Comparison of ENCODE assay signal across 24 mouse cellular contexts in genomic region chr2:5572314-5573006, GRCm38 (mm10).
DNase-seq lines count a peak whose midpoint lies in the region; ATAC-seq and TF ChIP-seq lines count a peak whose summit lies in the region.
"Had no signal": no experiment of that assay in that cellular context is flagged by ENCODE, and none has a peak within 500 bp of the region (broad histone marks: within the 10 kb centered on the region; RNA-seq: fewer than 3 reads in every experiment).

No protein-coding gene starts in this region.

- no peaks in the 10 kb centered on the region for H3K36me3 ChIP-seq in hindbrain, embryonic 16.5 days (ENCODE audit: control insufficient read depth, insufficient read depth, low read length)
- H3K36me3 ChIP-seq in hindbrain, embryonic 12.5 days, result no peaks in the 10 kb centered on the region
- no peaks in the 10 kb centered on the region for H3K36me3 ChIP-seq in midbrain, postnatal 0 days (ENCODE audit: insufficient read depth, low read length)
- no peaks in the 10 kb centered on the region for H3K36me3 ChIP-seq in midbrain, embryonic 13.5 days
- H3K36me3 ChIP-seq: hindbrain, embryonic 15.5 days; limb, embryonic 10.5 days had no signal

- WGBS in hindbrain, embryonic 16.5 days, result 57% methylated on average over 10 of the region's 10 CpGs
- WGBS in hindbrain, embryonic 12.5 days, result 63% methylated on average over 10 of the region's 10 CpGs
- WGBS in midbrain, postnatal 0 days, result 73% methylated on average over 10 of the region's 10 CpGs
- 70% methylated on average over 10 of the region's 10 CpGs for WGBS in midbrain, embryonic 13.5 days

- TF ChIP-seq CTCF in midbrain, postnatal 0 days (IDR thresholded peaks at IDR 0.05), result no peak

- no peaks in the 10 kb centered on the region for H3K9me3 ChIP-seq in hindbrain, embryonic 16.5 days (ENCODE audit: control insufficient read depth, low read length)
- no peaks in the 10 kb centered on the region for H3K9me3 ChIP-seq in hindbrain, embryonic 12.5 days (replicated peaks)
- no peaks in the 10 kb centered on the region for H3K9me3 ChIP-seq in midbrain, postnatal 0 days (ENCODE audit: low read length)
- H3K9me3 ChIP-seq in midbrain, embryonic 13.5 days, result no peaks in the 10 kb centered on the region
- H3K9me3 ChIP-seq: hindbrain, embryonic 15.5 days; limb, embryonic 10.5 days; megakaryocyte, embryonic 14.5 days had no signal

- H3K4me2 ChIP-seq in hindbrain, embryonic 16.5 days (ENCODE audit: low read length), result no peak overlapping the region
- no peak overlapping the region for H3K4me2 ChIP-seq in hindbrain, embryonic 12.5 days (replicated peaks)
- H3K4me2 ChIP-seq in midbrain, postnatal 0 days (ENCODE audit: low read depth, low read length, poor library complexity, severe bottlenecking), result no peak overlapping the region
- H3K4me2 ChIP-seq in midbrain, embryonic 13.5 days (replicated peaks), result no peak overlapping the region
- H3K4me2 ChIP-seq: heart, embryonic 11.5 days; hindbrain, embryonic 15.5 days had no signal

- H3K27ac ChIP-seq in hindbrain, embryonic 16.5 days (ENCODE audit: low read depth, low read length), result no peak overlapping the region
- no peak overlapping the region for H3K27ac ChIP-seq in hindbrain, embryonic 12.5 days
- H3K27ac ChIP-seq in midbrain, postnatal 0 days (ENCODE audit: low read depth, low read length), result no peak overlapping the region
- H3K27ac ChIP-seq in midbrain, embryonic 13.5 days, result no peak overlapping the region
- H3K27ac ChIP-seq: hindbrain, embryonic 15.5 days; left cerebral cortex, adult 2 months; limb, embryonic 10.5 days had no signal

- H3K4me1 ChIP-seq in hindbrain, embryonic 16.5 days (ENCODE audit: control insufficient read depth, insufficient read depth, low read depth, low read length), result peaks cover 4% of the 10 kb centered on the region
- peaks cover 2% of the 10 kb centered on the region; the same call in 1 of the 2 replicates for H3K4me1 ChIP-seq in hindbrain, embryonic 12.5 days
- H3K4me1 ChIP-seq in midbrain, postnatal 0 days (ENCODE audit: insufficient read depth, low read length), result 0 out of 2 replicates have a peak, but pooled peaks cover 3% of the 10 kb centered on the region
- H3K4me1 ChIP-seq in midbrain, embryonic 13.5 days (replicated peaks), result peaks cover 5% of the 10 kb centered on the region

- peak; percentile 34; the same call in 1 of the 2 replicates for ATAC-seq in hindbrain, embryonic 16.5 days
- no peak for ATAC-seq in hindbrain, embryonic 12.5 days (ENCODE audit: low FRiP score)
- ATAC-seq in midbrain, postnatal 0 days (ENCODE audit: low FRiP score), result no peak
- ATAC-seq in midbrain, embryonic 13.5 days, result no peak
- ATAC-seq: liver, postnatal 0 days; Patski had no signal

- H3K4me3 ChIP-seq in hindbrain, embryonic 16.5 days (ENCODE audit: low read length), result no peak overlapping the region
- H3K4me3 ChIP-seq in hindbrain, embryonic 12.5 days, result no peak overlapping the region
- H3K4me3 ChIP-seq in midbrain, postnatal 0 days (ENCODE audit: low read depth, low read length), result no peak overlapping the region
- H3K4me3 ChIP-seq in midbrain, embryonic 13.5 days (replicated peaks), result no peak overlapping the region
- H3K4me3 ChIP-seq: hindbrain, embryonic 15.5 days; left cerebral cortex, adult 2 months; limb, embryonic 10.5 days; megakaryocyte, embryonic 14.5 days had no signal

- H3K27me3 ChIP-seq in hindbrain, embryonic 16.5 days (replicated peaks; ENCODE audit: control insufficient read depth, insufficient read depth, low read length), result no peaks in the 10 kb centered on the region
- H3K27me3 ChIP-seq in hindbrain, embryonic 12.5 days, result no peaks in the 10 kb centered on the region
- H3K27me3 ChIP-seq in midbrain, postnatal 0 days (ENCODE audit: insufficient read depth, low read length), result no peaks in the 10 kb centered on the region
- H3K27me3 ChIP-seq in midbrain, embryonic 13.5 days, result no peaks in the 10 kb centered on the region
- H3K27me3 ChIP-seq: hindbrain, embryonic 15.5 days; Patski had no signal

- peak; percentile 27 for DNase-seq in embryo, embryonic 10.5 days (ENCODE audit: low spot score)
- DNase-seq in embryo, embryonic 10 days (ENCODE audit: low spot score), result no peak
- peak; percentile 46 for DNase-seq in midbrain, postnatal 0 days (ENCODE audit: low spot score)
- DNase-seq in thymus, postnatal 10 days (ENCODE audit: low spot score in 2 of 2), result no peak
- no peak for DNase-seq in right cerebral cortex, postnatal 10 days (ENCODE audit: low spot score in 2 of 2)
- DNase-seq: adrenal gland, adult 8-10 months; cerebellum, adult 9-11 months; embryo, embryonic 11 days; gastrocnemius, postnatal 36 days; kidney, adult 2 months; kidney, postnatal 25 days; layer of hippocampus, adult 9-11 months; liver, postnatal 0 days; right cerebral cortex, adult 18-20 months; thymus, postnatal 14 days had no signal

- H3K9ac ChIP-seq in hindbrain, embryonic 16.5 days (ENCODE audit: low read depth, low read length), result no peak overlapping the region
- H3K9ac ChIP-seq in hindbrain, embryonic 12.5 days, result no peak overlapping the region
- H3K9ac ChIP-seq in midbrain, postnatal 0 days (replicated peaks; ENCODE audit: low read length, poor library complexity, severe bottlenecking), result no peak overlapping the region
- no peak overlapping the region for H3K9ac ChIP-seq in midbrain, embryonic 13.5 days (replicated peaks)
- H3K9ac ChIP-seq: hindbrain, embryonic 15.5 days; liver, postnatal 0 days had no signal

Comparison
In these comparisons a context has a peak if more than half of its experiments do, and no peak if none do; other contexts are left out.
1. DNase-seq: peak in embryo, embryonic 10.5 days (single experiment) and midbrain, postnatal 0 days (single experiment); none in embryo, embryonic 10 days (single experiment), thymus, postnatal 10 days (0 of 2) and right cerebral cortex, postnatal 10 days (0 of 2).